Mouse (Mus musculus) left cerebral cortex, adult 2 months (tissue): Measurements from ENCODE around the gene Ripk3. TPM values are rescaled to one million over a fixed set of nuclear protein-coding genes. Genes with fewer than 3 reads are reported as not detected.

Experiments
- DNase-seq, 2 experiments: peaks; one replicate each; pipeline ENCODE4 v3.0.0; 2021 to 2022; ENCODE audit warnings: low spot score in 2 of 2, mixed read lengths in 1 of 2; ENCODE audit errors: extremely low spot score in 1 of 2
- H3K27ac ChIP-seq: fragments of 200-600 bp; 2 replicates; pipeline ENCODE4 v1.8.1; 2022
- H3K4me3 ChIP-seq: fragments of 200-600 bp; 2 replicates; pipeline ENCODE4 v1.8.1; 2022
- CTCF ChIP-seq: fragments of 200-600 bp; IDR thresholded peaks from 2 replicates; pipeline ENCODE4 v1.8.1; 2022; ENCODE audit warnings: antibody characterized with exemption, mild to moderate bottlenecking, moderate library complexity
- intact Hi-C: fragments of 180-260 bp; cut with DNase I; formaldehyde crosslinking; loops from one replicate; pipeline ENCODE4 v1.15.1; 2025
- total RNA-seq, 2 experiments: library from RNA; stranded (reverse); gene quantifications; 2 replicates each; pipeline ENCODE4 v1.2.3; 2021

The Ripk3 gene
- total RNA-seq, 2 experiments from 2014 or later, result 1.2 to 1.3 TPM

GRCm38 (mm10) chr14:55793461-55793860 lies 4.8 kb upstream of the Ripk3 start:
- no peak overlapping the region for H3K27ac ChIP-seq
- no peak overlapping the region for H3K4me3 ChIP-seq
- no peak for DNase-seq
- intact Hi-C loops, result no loop called here
- no peak for TF ChIP-seq CTCF

GRCm38 (mm10) chr14:55787731-55788130 lies 934 bp downstream of the Ripk3 start:
- H3K27ac ChIP-seq, result no peak overlapping the region
- intact Hi-C loops, result no loop called here
- TF ChIP-seq CTCF, result no peak
- DNase-seq, result no peak
- H3K4me3 ChIP-seq, result no peak overlapping the region

- intact Hi-C loops, result no loop called here
- Histone ChIP-seq H3K4me3 (no peak overlapping the region), H3K27ac (no peak overlapping the region)
- DNase-seq, result no peak
- no peak; the same call in 1 of the 2 replicates for TF ChIP-seq CTCF
Measured at GRCm38 (mm10) chr14:55785195-55785594, 3.5 kb downstream of the Ripk3 start.

- peak within 1 kb of the TSS; percentile 33 for H3K4me3 ChIP-seq
- intact Hi-C loops, result loop anchor here (5.0 kb wide), 2 partner anchors 38 to 83 kb away; partner anchors contain the start of gene Nfatc4
- H3K27ac ChIP-seq, result peak within 1 kb of the TSS; percentile 16; the same call in 1 of the 2 replicates
- TF ChIP-seq CTCF, result no peak
- DNase-seq, result no peak
Measured at GRCm38 (mm10) chr14:55783958-55784235, 4.8 kb downstream of the Ripk3 start, which contains the start of gene Adcy4. Adcy4 (minus strand) TSS chr14:55784095.

- DNase-seq, result peak in 1 of 2 experiments; percentile 4
- intact Hi-C loops, result loop anchor here (5.0 kb wide), 2 partner anchors 39 to 84 kb away; partner anchors contain the start of gene Nfatc4
- no peak for TF ChIP-seq CTCF
- H3K4me3 ChIP-seq, result peak overlapping the region; percentile 33
- H3K27ac ChIP-seq, result peak overlapping the region; percentile 16; the same call in 1 of the 2 replicates
Measured at GRCm38 (mm10) chr14:55783171-55783957, 5.3 kb downstream of the Ripk3 start.

- intact Hi-C loops, result loop anchor here (5.0 kb wide), 2 partner anchors 40 to 85 kb away; partner anchors contain the start of gene Nfatc4
- no peak for TF ChIP-seq CTCF
- Histone ChIP-seq H3K27ac (peak overlapping the region; percentile 0; the same call in 1 of the 2 replicates), H3K4me3 (peak overlapping the region; percentile 33)
- peak in 1 of 2 experiments; percentile 2 for DNase-seq
Measured at GRCm38 (mm10) chr14:55782361-55782960, 6.2 kb downstream of the Ripk3 start.

- intact Hi-C loops, result loop anchor here (1.0 to 5.0 kb wide), 3 partner anchors 41 to 137 kb away; partner anchors contain the start of gene Nfatc4
- TF ChIP-seq CTCF, result peak; percentile 98
- peak; percentile 54 to 55 for DNase-seq
- Histone ChIP-seq H3K27ac (no peak overlapping the region), H3K4me3 (no peak overlapping the region)
Measured at GRCm38 (mm10) chr14:55781310-55781709, 7.4 kb downstream of the Ripk3 start.

GRCm38 (mm10) chr14:55780736-55781135 lies 7.9 kb downstream of the Ripk3 start:
- peak in 1 of 2 experiments; percentile 7 for DNase-seq
- no peak for TF ChIP-seq CTCF
- Histone ChIP-seq H3K27ac (no peak overlapping the region), H3K4me3 (no peak overlapping the region)
- intact Hi-C loops, result loop anchor here (1.0 to 5.0 kb wide), 3 partner anchors 42 to 138 kb away; partner anchors contain the start of gene Nfatc4

GRCm38 (mm10) chr14:55779656-55780055 lies 9.0 kb downstream of the Ripk3 start:
- peak in 1 of 2 experiments; percentile 4 for DNase-seq
- Histone ChIP-seq H3K27ac (no peak overlapping the region), H3K4me3 (no peak overlapping the region)
- intact Hi-C loops, result loop anchor here (5.0 kb wide), 2 partner anchors 43 to 88 kb away; partner anchors contain the start of gene Nfatc4
- TF ChIP-seq CTCF, result no peak

- intact Hi-C loops, result no loop called here
Measured at GRCm38 (mm10) chr14:55778686-55779085, 10.0 kb downstream of the Ripk3 start.

GRCm38 (mm10) chr14:55777806-55778205 lies 10.9 kb downstream of the Ripk3 start:
- no peak for DNase-seq
- intact Hi-C loops, result no loop called here
- no peak for TF ChIP-seq CTCF
- no peak overlapping the region for H3K4me3 ChIP-seq
- H3K27ac ChIP-seq, result no peak overlapping the region

More at GRCm38 (mm10) chr14:55778686-55779085, 10.0 kb downstream of the Ripk3 start:
- no peak for TF ChIP-seq CTCF
- DNase-seq, result peak in 1 of 2 experiments; percentile 7
- H3K27ac ChIP-seq, result no peak overlapping the region
- H3K4me3 ChIP-seq, result no peak overlapping the region

- intact Hi-C loops, result no loop called here
- TF ChIP-seq CTCF, result no peak
- Histone ChIP-seq H3K4me3 (no peak overlapping the region), H3K27ac (no peak overlapping the region)
- DNase-seq, result no peak
Measured at GRCm38 (mm10) chr14:55777176-55777575, 11.5 kb downstream of the Ripk3 start.
